Mouse (Mus musculus): ENCODE data around the gene Cyp4a12b. TPM values are rescaled to one million over a fixed set of nuclear protein-coding genes. Genes with fewer than 3 reads are reported as not detected.

Cyp4a12b gene
- polyA plus RNA-seq (2012; rRNA removed), result not detected in 2 replicates

GRCm38 (mm10) chr4:115411324-115411723 lies at the start of gene Cyp4a12b:
Cyp4a12b (plus strand) TSS chr4:115411624.

DNA sequence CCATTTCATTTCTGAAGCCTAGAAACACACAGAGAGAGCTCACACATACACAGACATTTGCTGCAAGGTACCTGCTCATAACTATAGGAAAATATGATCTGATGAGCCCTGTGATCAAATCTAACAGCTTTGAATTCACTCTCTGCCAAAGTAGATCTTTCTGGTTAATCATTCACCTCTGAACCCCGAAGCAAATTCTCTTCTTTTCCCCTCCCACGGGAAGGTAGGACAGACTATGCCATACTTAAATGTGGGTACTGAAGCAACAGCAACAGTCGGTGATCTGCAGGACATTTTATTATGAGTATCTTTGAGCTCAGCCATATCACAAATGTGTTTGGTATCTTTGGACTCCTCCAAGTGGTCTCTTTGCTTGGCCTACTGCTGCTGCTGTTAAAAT lies 40.9 kb downstream of the Cyp4a12b start, which contains the start of gene Cyp4a30b:
TSS of gene Cyp4a30b (plus strand) at position 301 of the 400 bp plus-strand sequence.

Other genes starting within 250 kb of the Cyp4a12b start
- not detected in 2 replicates for gene Cyp4a29, start 169.5 kb upstream of the Cyp4a12b start, polyA plus RNA-seq (2012; rRNA removed)
- gene Cyp4a12a, start 112.6 kb upstream of the Cyp4a12b start, polyA plus RNA-seq (2012; rRNA removed), result not detected in 2 replicates
- gene Cyp4a30b, start 41.0 kb downstream of the Cyp4a12b start, polyA plus RNA-seq (2012; rRNA removed), result not detected in 2 replicates
- not detected in 2 replicates for gene Cyp4a14, start 84.5 kb downstream of the Cyp4a12b start, polyA plus RNA-seq (2012; rRNA removed)
- not detected in 2 replicates for gene Cyp4a10, start 106.6 kb downstream of the Cyp4a12b start, polyA plus RNA-seq (2012; rRNA removed)
- not detected in 2 replicates for gene Cyp4a31, start 152.0 kb downstream of the Cyp4a12b start, polyA plus RNA-seq (2012; rRNA removed)
- not detected in 2 replicates for gene Cyp4a32, start 189.3 kb downstream of the Cyp4a12b start, polyA plus RNA-seq (2012; rRNA removed)
- 14.0 and 31.0 TPM in 2 replicates for gene Cyp4b1, start 236.1 kb downstream of the Cyp4a12b start, polyA plus RNA-seq (2012; rRNA removed)

Measured in colon, adult 2 months (tissue).